Mouse (Mus musculus) adipose tissue, adult 10 weeks (tissue): ENCODE data around the gene Cyp4f37. TPM values are rescaled to one million over a fixed set of nuclear protein-coding genes. Genes with fewer than 3 reads are reported as not detected.

Source experiments
- polyA plus RNA-seq: library from polyadenylated mRNA; stranded (reverse); fragments of 350-450 nt; fragmentation: Illumina TruSeq; extraction: RNeasy Lipid Tissue Mini Kit (QIAGEN cat#74804); gene quantifications from one replicate; pipeline ENCODE4 v1.2.3, GENCODE M21; 2014; ENCODE audit warnings: low read depth, low replicate concordance

Cyp4f37 gene
- not detected for polyA plus RNA-seq

DNA sequence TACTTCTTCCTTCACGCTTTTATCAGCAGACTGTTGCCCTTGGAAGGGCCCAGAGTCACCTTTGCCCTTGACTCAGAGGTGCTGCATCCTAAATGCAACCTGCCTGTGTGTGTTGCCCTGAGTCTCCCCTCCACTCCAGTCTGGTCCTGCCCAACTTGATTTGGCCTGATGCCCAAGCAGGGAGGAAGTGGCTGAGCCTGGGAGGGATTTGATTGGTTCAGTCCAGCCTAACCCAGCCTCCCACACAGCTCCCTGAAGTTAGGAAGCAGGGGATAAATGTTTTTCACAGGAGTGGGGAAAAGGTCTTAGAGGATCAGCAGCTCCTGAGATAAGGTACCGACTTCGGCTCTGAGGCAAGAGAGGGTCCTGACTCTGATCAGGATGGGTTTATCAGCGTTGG lies at the start of gene Cyp4f37:
Cyp4f37 (plus strand) TSS at position 292 of the 400 bp plus-strand sequence.

DNA sequence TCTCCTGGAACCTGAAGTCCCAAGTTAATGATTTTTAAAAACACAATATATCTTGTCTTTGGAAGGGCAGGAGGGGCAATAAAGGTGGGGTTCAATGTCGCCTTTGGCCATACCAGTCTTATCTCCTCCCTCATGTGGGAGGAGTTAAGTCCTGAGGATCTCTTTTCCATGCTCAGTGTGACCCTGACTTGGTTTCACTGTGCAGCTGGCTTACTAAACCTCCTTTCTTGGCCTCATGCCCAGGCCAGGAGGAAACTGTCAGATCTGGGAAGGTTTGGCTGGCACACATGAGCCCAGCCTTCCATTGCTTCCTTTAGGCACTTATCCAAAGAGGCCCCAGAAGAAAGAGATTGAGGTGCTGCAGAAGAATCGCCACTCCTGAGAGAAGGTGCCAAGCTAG lies 37.6 kb downstream of the Cyp4f37 start, which contains the start of gene Cyp4f40:
Cyp4f40 (plus strand) TSS at position 189 of the 400 bp plus-strand sequence.

DNA sequence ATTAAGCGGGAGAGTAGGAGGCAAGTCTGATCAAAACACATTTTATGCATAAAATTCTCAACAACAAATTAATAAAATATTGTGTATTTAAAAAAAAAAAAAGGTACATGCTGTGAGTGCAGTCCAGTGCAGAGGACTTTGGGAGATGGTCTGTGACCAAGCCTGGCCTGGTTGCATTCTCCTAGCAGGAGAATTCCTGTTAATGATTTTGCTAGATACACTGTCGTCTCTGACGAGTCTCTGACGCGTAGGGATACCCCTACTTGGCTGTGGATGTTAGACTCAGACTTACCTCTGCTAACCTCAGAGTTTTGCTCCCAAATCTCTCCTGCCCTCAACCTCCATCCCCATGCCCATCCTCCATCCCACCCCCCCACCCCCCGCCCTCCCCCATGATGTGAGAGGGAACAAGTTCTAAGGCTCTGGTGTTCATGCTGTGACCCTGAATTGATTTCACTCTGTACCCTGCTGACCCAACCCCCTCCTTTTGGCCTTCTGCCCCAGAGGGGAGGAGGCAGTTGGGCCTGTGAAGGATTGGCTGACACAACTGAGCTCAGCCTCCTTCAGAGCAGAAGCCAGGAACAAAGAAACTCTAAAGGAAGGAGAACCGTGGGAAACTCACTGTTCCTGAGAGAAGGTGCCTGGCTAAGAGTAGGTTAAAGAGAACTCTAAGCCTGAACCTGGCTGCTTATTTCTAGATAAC lies 64.1 kb downstream of the Cyp4f37 start, which contains the start of gene Cyp4f15:
Cyp4f15 (plus strand) TSS at position 580 of the 703 bp plus-strand sequence.

Other genes with a start within 250 kb of the Cyp4f37 start
- gene Wiz, start 231.9 kb upstream of the Cyp4f37 start, polyA plus RNA-seq = 25.2 TPM
- 2.2 TPM for gene Rasal3, start 217.7 kb upstream of the Cyp4f37 start, polyA plus RNA-seq
- 0.27 TPM for gene Pglyrp2, start 197.1 kb upstream of the Cyp4f37 start, polyA plus RNA-seq
- 1.6 TPM for gene Cyp4f39, start 168.6 kb upstream of the Cyp4f37 start, polyA plus RNA-seq
- 15.0 TPM for gene Cyp4f17, start 115.3 kb upstream of the Cyp4f37 start, polyA plus RNA-seq
- gene Cyp4f16, start 84.8 kb upstream of the Cyp4f37 start, polyA plus RNA-seq = 14.3 TPM
- 1.2 TPM for gene Cyp4f40, start 37.6 kb downstream of the Cyp4f37 start, polyA plus RNA-seq
- 13.3 TPM for gene Cyp4f15, start 64.3 kb downstream of the Cyp4f37 start, polyA plus RNA-seq
- 13.4 TPM for gene Zfp871, start 167.0 kb downstream of the Cyp4f37 start, polyA plus RNA-seq
- gene Zfp811, start 188.6 kb downstream of the Cyp4f37 start, polyA plus RNA-seq = 1.0 TPM
- 5.5 TPM for gene Zfp799, start 209.0 kb downstream of the Cyp4f37 start, polyA plus RNA-seq